Mouse (Mus musculus): ENCODE measurements at regions not wholly inside any gene's neighbourhood (a gene's known extent, or its start where the extent isn't known, plus 50 kb on each side); places are given as distances from the start of the nearest gene placed in this dataset.

DNA sequence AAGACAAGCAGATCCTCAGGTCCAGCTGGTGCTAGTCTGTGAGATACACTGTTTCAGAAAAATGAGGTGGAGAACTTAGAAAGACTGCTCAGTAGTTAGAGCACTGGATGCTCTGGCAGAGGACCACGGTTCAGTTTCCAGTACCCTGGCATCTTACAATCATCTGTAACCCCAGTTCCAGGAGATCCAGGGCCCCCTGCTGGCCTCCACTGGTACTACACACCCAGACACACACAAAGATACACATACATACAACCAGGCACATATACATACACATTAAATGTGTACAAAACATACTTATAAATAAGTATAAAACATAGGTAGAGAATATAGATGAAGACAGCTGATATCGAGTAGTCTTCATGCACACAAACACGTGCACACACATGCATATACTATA, 97.4 kb upstream of the Supt20 start:
- TF ChIP-seq CTCF (IDR thresholded peaks at IDR 0.05; ENCODE audit: control insufficient read depth, insufficient read depth, low read length) (peak; percentile 16; the same call in 1 of the 2 replicates), POLR2A (IDR thresholded peaks at IDR 0.05; ENCODE audit: borderline replicate concordance, control insufficient read depth, low read depth, low read length) (no peak)

Data from bone marrow, adult 2 months (tissue).